Mouse (Mus musculus) myocyte (in vitro differentiated cells): ENCODE data around the gene Setd3.

Source experiments
- MYOG ChIP-seq, 3 experiments: IDR thresholded peaks; one replicate each; pipeline ENCODE4 v1.6.1; 2011; ENCODE audit warnings: control low read depth in 2 of 3, low read depth in 2 of 3, mild to moderate bottlenecking in 2 of 3; ENCODE audit not compliant: insufficient read length in 2 of 3, control insufficient read depth in 1 of 3, insufficient read depth in 1 of 3
- POLR2A ChIP-seq: IDR thresholded peaks from one replicate; pipeline ENCODE4 v1.6.1; 2011; ENCODE audit warnings: low read depth, mild to moderate bottlenecking, control low read depth, moderate library complexity; ENCODE audit not compliant: insufficient read length
- POLR2AphosphoS2 ChIP-seq: IDR thresholded peaks from one replicate; pipeline ENCODE4 v1.6.1; 2011; ENCODE audit warnings: low read depth, control low read depth; ENCODE audit not compliant: insufficient read length
- SRF ChIP-seq: IDR thresholded peaks from one replicate; pipeline ENCODE4 v1.6.1; 2011; ENCODE audit warnings: low read depth; ENCODE audit not compliant: control insufficient read depth, insufficient read length
- TCF12 ChIP-seq: IDR thresholded peaks from one replicate; pipeline ENCODE4 v1.6.1; 2011; ENCODE audit warnings: mild to moderate bottlenecking, control low read depth; ENCODE audit not compliant: poor library complexity, insufficient read depth, severe bottlenecking
- TCF3 ChIP-seq: IDR thresholded peaks from one replicate; pipeline ENCODE4 v1.6.1; 2011; ENCODE audit warnings: low read depth, control low read depth; ENCODE audit not compliant: insufficient read length
- USF1 ChIP-seq: IDR thresholded peaks from one replicate; pipeline ENCODE4 v1.6.1; 2011; ENCODE audit warnings: low read depth, mild to moderate bottlenecking, control low read depth, moderate library complexity

DNA sequence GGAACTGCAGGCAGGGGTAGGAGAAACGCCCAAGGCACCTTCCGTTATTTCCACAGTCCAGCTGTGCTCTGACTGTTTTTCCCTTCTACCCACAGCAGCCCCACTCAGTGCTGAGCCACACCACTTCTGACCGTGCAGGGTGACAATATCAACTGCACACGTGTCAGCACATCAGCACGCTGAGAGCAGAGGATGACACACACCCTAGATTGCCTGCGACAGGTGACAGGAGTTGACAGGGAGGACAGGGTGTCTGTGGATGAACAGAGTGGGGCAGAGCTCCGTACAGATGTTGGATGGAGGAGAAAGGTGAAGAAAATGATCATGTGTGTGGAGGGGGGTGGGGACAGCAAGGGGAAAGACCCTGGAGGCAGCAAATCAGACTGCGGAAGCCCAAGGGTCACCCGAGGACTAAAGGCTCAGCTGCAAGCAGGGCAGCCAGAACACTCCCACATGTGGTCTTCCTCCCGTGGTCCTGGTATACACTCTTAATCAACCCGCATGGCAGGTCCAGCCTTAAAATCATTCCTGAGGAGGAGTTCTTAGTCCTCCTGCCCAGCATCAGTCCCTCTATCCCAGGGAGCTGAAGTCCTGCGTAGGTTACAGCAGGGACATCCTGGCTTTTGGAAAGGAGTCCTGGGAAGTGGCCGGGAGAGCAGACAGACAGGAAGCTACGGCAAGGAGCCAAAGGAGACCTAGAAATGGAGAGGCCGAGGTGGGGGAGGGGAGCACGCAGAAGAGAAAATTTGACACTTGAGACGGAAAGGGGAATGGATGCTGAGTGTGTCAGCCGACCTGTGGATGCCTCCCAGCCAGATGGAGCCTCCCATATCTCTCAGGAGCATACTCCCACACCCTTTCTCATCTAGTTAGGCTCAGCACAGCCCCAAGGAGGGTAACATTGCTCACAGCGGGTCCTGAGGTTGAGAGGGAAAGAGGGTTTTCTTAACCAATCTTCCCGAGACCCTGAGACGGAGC is 108.1 kb downstream of the Setd3 start:
- TF ChIP-seq TCF3 (no peak), POLR2A (no peak), TCF12 (no peak), SRF (no peak), POLR2AphosphoS2 (no peak), MYOG (IDR thresholded peaks at IDR 0.05; ENCODE audit: control insufficient read depth in 1 of 3, insufficient read depth in 1 of 3, insufficient read length in 2 of 3, low read depth in 2 of 3) (no peak), USF1 (no peak)
